Mouse (Mus musculus): ENCODE measurements around the gene Rflna.

DNA sequence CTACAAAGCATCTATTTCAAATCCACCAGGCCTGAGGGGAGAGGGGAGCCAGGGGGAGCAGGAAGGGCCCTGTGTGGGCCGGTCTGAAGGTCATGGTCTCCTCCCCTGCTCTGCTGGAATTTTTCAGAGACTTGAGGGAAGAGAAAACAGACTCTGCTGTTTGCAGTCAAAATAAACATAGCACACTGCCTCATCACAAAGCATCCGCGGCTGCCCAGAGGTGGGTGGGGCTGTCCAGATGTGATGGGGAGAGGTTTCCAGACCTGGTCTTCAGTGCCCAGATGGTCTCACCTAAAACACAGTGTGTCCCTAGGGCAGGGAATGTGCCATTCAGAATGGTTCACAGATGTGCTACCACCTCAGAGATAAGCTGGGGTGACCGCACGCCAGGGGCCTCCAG lies 43.4 kb downstream of the Rflna start:
- TF ChIP-seq EP300 (optimal IDR thresholded peaks at IDR 0.05) = no peak
- TF ChIP-seq CTCF (IDR thresholded peaks at IDR 0.05; ENCODE audit: low read depth) = no peak

Data from stomach, postnatal 0 days (tissue).